Mouse (Mus musculus) layer of hippocampus, postnatal 10 days (tissue): ENCODE results near the gene Dnah2. TPM values are rescaled to one million over a fixed set of nuclear protein-coding genes. Genes with fewer than 3 reads are reported as not detected.

Source experiments
- microRNA-seq, 2 experiments: library from miRNA; unstranded; fragments of <30 nt; microRNA quantifications; one replicate each; pipeline ENCODE4 v1.2.0; 2021
- total RNA-seq, 2 experiments: library from RNA; stranded (reverse); gene quantifications; 2 replicates each; pipeline ENCODE4 v1.2.3; 2021

Gene Dnah2
- total RNA-seq, 2 experiments from 2014 or later: 8.0 to 8.6 TPM

Small RNA genes lying within 50 kb of the gene (microRNA-seq; reads per million reads assigned to microRNA genes)
- gene Gm27493: 0 reads per million in 2 experiments

Other genes starting within 250 kb of the Dnah2 start
- 10 to 100 TPM; 16.6 to 18.2 TPM for gene Cntrob, start 225.3 kb downstream of the Dnah2 start, total RNA-seq
- 10 to 100 TPM; 74.5 to 83.6 TPM for gene Trappc1, start 225.1 kb downstream of the Dnah2 start, total RNA-seq
- 10 to 100 TPM; 12.3 to 14.7 TPM for gene Kcnab3, start 222.9 kb downstream of the Dnah2 start, total RNA-seq
- gene Rnf227, start 208.6 kb downstream of the Dnah2 start, total RNA-seq: 10 to 100 TPM; 72.6 to 76.6 TPM
- gene Chd3, start 179.7 kb downstream of the Dnah2 start, total RNA-seq: 100 to 1,000 TPM; 540 to 617 TPM
- gene Naa38, start 153.6 kb downstream of the Dnah2 start, total RNA-seq: 10 to 100 TPM; 84.1 to 95.1 TPM
- gene Cyb5d1, start 153.5 kb downstream of the Dnah2 start, total RNA-seq: 10 to 100 TPM; 28.4 to 40.6 TPM
- gene Tmem88, start 150.9 kb downstream of the Dnah2 start, total RNA-seq: 1 to 10 TPM; 2.1 to 2.7 TPM
- gene Kdm6b, start 135.4 kb downstream of the Dnah2 start, total RNA-seq: 10 to 100 TPM; 47.0 to 50.5 TPM
- gene Efnb3, start 11.1 kb upstream of the Dnah2 start, total RNA-seq: 100 to 1,000 TPM; 203 to 217 TPM
- 10 to 100 TPM in 1 of 2 experiments, 1 to 10 TPM in 1; 7.7 to 10.6 TPM for gene Wrap53, start 31.1 kb upstream of the Dnah2 start, total RNA-seq
- gene Trp53, start 31.2 kb upstream of the Dnah2 start, total RNA-seq: 10 to 100 TPM; 31.4 to 31.8 TPM
- gene Atp1b2, start 56.8 kb upstream of the Dnah2 start, total RNA-seq: 100 to 1,000 TPM; 456 to 463 TPM
- gene Shbg, start 68.8 kb upstream of the Dnah2 start, total RNA-seq: not detected
- gene Sat2, start 72.9 kb upstream of the Dnah2 start, total RNA-seq: 10 to 100 TPM; 15.0 to 17.1 TPM
- gene Fxr2, start 83.9 kb upstream of the Dnah2 start, total RNA-seq: 100 to 1,000 TPM in 1 of 2 experiments, 10 to 100 TPM in 1; 99.2 to 103 TPM
- gene Sox15, start 106.2 kb upstream of the Dnah2 start, total RNA-seq: not detected
- gene Mpdu1, start 113.5 kb upstream of the Dnah2 start, total RNA-seq: 10 to 100 TPM; 85.9 to 89.9 TPM
- 10 to 100 TPM in 1 of 2 experiments, 1 to 10 TPM in 1; 8.4 to 11.5 TPM for gene Cd68, start 117.0 kb upstream of the Dnah2 start, total RNA-seq
- 100 to 1,000 TPM; 492 to 501 TPM for gene Eif4a1, start 123.3 kb upstream of the Dnah2 start, total RNA-seq
- gene Senp3, start 133.0 kb upstream of the Dnah2 start, total RNA-seq: 10 to 100 TPM; 88.0 to 98.7 TPM
- 1 to 10 TPM; 1.1 to 1.2 TPM for gene Tnfsf13, start 136.7 kb upstream of the Dnah2 start, total RNA-seq
- 1 to 10 TPM; 6.7 to 8.3 TPM for gene Tnfsf12, start 146.7 kb upstream of the Dnah2 start, total RNA-seq
- under 1 TPM; 0.69 to 0.76 TPM for gene Tnfsfm13, start 147.0 kb upstream of the Dnah2 start, total RNA-seq
- 10 to 100 TPM; 55.6 to 59.4 TPM for gene Polr2a, start 209.5 kb upstream of the Dnah2 start, total RNA-seq
- under 1 TPM in 1 of 2 experiments, not detected in 1; 0.22 TPM for gene Slc35g3, start 212.9 kb upstream of the Dnah2 start, total RNA-seq
- 10 to 100 TPM; 69.7 to 72.8 TPM for gene Zbtb4, start 216.8 kb upstream of the Dnah2 start, total RNA-seq
- gene Chrnb1, start 246.8 kb upstream of the Dnah2 start, total RNA-seq: 1 to 10 TPM; 1.1 to 1.6 TPM